Mouse (Mus musculus): Measurements from ENCODE around the gene Kbtbd4. TPM values are rescaled to one million over a fixed set of nuclear protein-coding genes. Genes with fewer than 3 reads are reported as not detected.
A peak's percentile ranks its signal among the peaks of the same experiment; 100 is the strongest.

Kbtbd4 gene
- polyA plus RNA-seq, 1 experiment from 2014 or later = 32.5 TPM

GRCm38 (mm10) chr2:90906721-90907120 is 2.2 kb downstream of the Kbtbd4 start:
- no peaks in the 10 kb centered on the region for H3K9me3 ChIP-seq (ENCODE audit: low read depth, low read length)
- no peak overlapping the region for H3K27ac ChIP-seq (ENCODE audit: low read depth)
- no peak for DNase-seq
- WGBS = 95% methylated on average over 2 of the region's 2 CpGs
- no peak overlapping the region for H3K9ac ChIP-seq
- no peaks in the 10 kb centered on the region for H3K27me3 ChIP-seq (ENCODE audit: insufficient read depth, low read length)
- peaks cover 61% of the 10 kb centered on the region for H3K36me3 ChIP-seq (ENCODE audit: insufficient read depth)
- no peak for TF ChIP-seq CTCF (IDR thresholded peaks at IDR 0.05; ENCODE audit: low read depth)
- peaks cover 5% of the 10 kb centered on the region; the same call in 1 of the 2 replicates for H3K4me1 ChIP-seq (ENCODE audit: insufficient read depth)
- H3K4me2 ChIP-seq = no peak overlapping the region
- ATAC-seq (ENCODE audit: insufficient read depth) = no peak
- no peak overlapping the region for H3K4me3 ChIP-seq (ENCODE audit: low read depth, low read length)

- no peak for TF ChIP-seq CTCF (IDR thresholded peaks at IDR 0.05; ENCODE audit: low read depth)
- Histone ChIP-seq H3K9ac (no peak overlapping the region), H3K9me3 (ENCODE audit: low read depth, low read length) (no peaks in the 10 kb centered on the region), H3K27me3 (ENCODE audit: insufficient read depth, low read length) (no peaks in the 10 kb centered on the region), H3K4me3 (ENCODE audit: low read depth, low read length) (no peak overlapping the region), H3K4me2 (no peak overlapping the region), H3K4me1 (ENCODE audit: insufficient read depth) (peaks cover 6% of the 10 kb centered on the region; the same call in 1 of the 2 replicates), H3K36me3 (ENCODE audit: insufficient read depth) (peaks cover 70% of the 10 kb centered on the region), H3K27ac (ENCODE audit: low read depth) (no peak overlapping the region)
- no peak for ATAC-seq (ENCODE audit: insufficient read depth)
- DNase-seq = no peak
- 71% methylated on average over 1 of the region's 1 CpGs for WGBS
Observed at GRCm38 (mm10) chr2:90910861-90911260, 6.3 kb downstream of the Kbtbd4 start.

- 73% methylated on average over 1 of the region's 1 CpGs for WGBS
- no peaks in the 10 kb centered on the region for H3K9me3 ChIP-seq (ENCODE audit: low read depth, low read length)
- H3K27ac ChIP-seq (ENCODE audit: low read depth) = no peak overlapping the region
- H3K4me1 ChIP-seq (ENCODE audit: insufficient read depth) = peaks cover 14% of the 10 kb centered on the region; the same call in 1 of the 2 replicates
- no peak overlapping the region for H3K4me2 ChIP-seq
- H3K36me3 ChIP-seq (ENCODE audit: insufficient read depth) = peaks cover 71% of the 10 kb centered on the region
- ATAC-seq (ENCODE audit: insufficient read depth) = no peak
- TF ChIP-seq CTCF (IDR thresholded peaks at IDR 0.05; ENCODE audit: low read depth) = no peak
- H3K27me3 ChIP-seq (ENCODE audit: insufficient read depth, low read length) = no peaks in the 10 kb centered on the region
- DNase-seq = no peak
- no peak overlapping the region for H3K9ac ChIP-seq
- H3K4me3 ChIP-seq (ENCODE audit: low read depth, low read length) = no peak overlapping the region
Observed at GRCm38 (mm10) chr2:90911668-90912067, 7.1 kb downstream of the Kbtbd4 start.

- H3K27me3 ChIP-seq (ENCODE audit: insufficient read depth, low read length) = no peaks in the 10 kb centered on the region
- no peak overlapping the region for H3K4me3 ChIP-seq (ENCODE audit: low read depth, low read length)
- no peak for TF ChIP-seq CTCF (IDR thresholded peaks at IDR 0.05; ENCODE audit: low read depth)
- peak; percentile 81 for DNase-seq
- peaks cover 56% of the 10 kb centered on the region for H3K36me3 ChIP-seq (ENCODE audit: insufficient read depth)
- ATAC-seq (ENCODE audit: insufficient read depth) = no peak
- H3K9ac ChIP-seq = peak overlapping the region; percentile 3; the same call in 1 of the 2 replicates
- H3K4me1 ChIP-seq (ENCODE audit: insufficient read depth) = peaks cover 16% of the 10 kb centered on the region; the same call in 1 of the 2 replicates
- no peaks in the 10 kb centered on the region for H3K9me3 ChIP-seq (ENCODE audit: low read depth, low read length)
- no peak overlapping the region for H3K27ac ChIP-seq (ENCODE audit: low read depth)
- WGBS = 61% methylated on average over 2 of the region's 2 CpGs
- no peak overlapping the region for H3K4me2 ChIP-seq
Observed at GRCm38 (mm10) chr2:90913671-90914070, 9.1 kb downstream of the Kbtbd4 start.

- Histone ChIP-seq H3K9me3 (ENCODE audit: low read depth, low read length) (no peaks in the 10 kb centered on the region), H3K4me2 (peak overlapping the region; percentile 93; the same call in 1 of the 2 replicates), H3K4me3 (ENCODE audit: low read depth, low read length) (peak overlapping the region; percentile 77; the same call in 1 of the 2 replicates), H3K27me3 (ENCODE audit: insufficient read depth, low read length) (no peaks in the 10 kb centered on the region), H3K27ac (ENCODE audit: low read depth) (no peak overlapping the region), H3K9ac (0 out of 2 replicates have a peak overlapping the region, but pooled peaks have one; percentile 94), H3K36me3 (ENCODE audit: insufficient read depth) (peaks cover 39% of the 10 kb centered on the region), H3K4me1 (ENCODE audit: insufficient read depth) (peaks cover 16% of the 10 kb centered on the region; the same call in 1 of the 2 replicates)
- WGBS = 80% methylated on average over 1 of the region's 1 CpGs
- TF ChIP-seq CTCF (IDR thresholded peaks at IDR 0.05; ENCODE audit: low read depth) = no peak
- no peak for ATAC-seq (ENCODE audit: insufficient read depth)
- no peak for DNase-seq
Observed at GRCm38 (mm10) chr2:90915516-90915915, 11.0 kb downstream of the Kbtbd4 start.

GRCm38 (mm10) chr2:90916560-90917232 is 12.2 kb downstream of the Kbtbd4 start:
- DNase-seq (no peak), ATAC-seq (ENCODE audit: insufficient read depth) (peak; percentile 25; the same call in 1 of the 2 replicates)
- no peak for TF ChIP-seq CTCF (IDR thresholded peaks at IDR 0.05; ENCODE audit: low read depth)

GRCm38 (mm10) chr2:90917233-90917998 is 12.9 kb downstream of the Kbtbd4 start:
- under 1% methylated on average over 73 of the region's 73 CpGs for WGBS
- no peaks in the 10 kb centered on the region for H3K27me3 ChIP-seq (ENCODE audit: insufficient read depth, low read length)
- peaks cover 22% of the 10 kb centered on the region for H3K36me3 ChIP-seq (ENCODE audit: insufficient read depth)
- peak; percentile 77 for DNase-seq
- no peaks in the 10 kb centered on the region for H3K9me3 ChIP-seq (ENCODE audit: low read depth, low read length)
- peak; percentile 91 for ATAC-seq (ENCODE audit: insufficient read depth)
- H3K4me3 ChIP-seq (ENCODE audit: low read depth, low read length) = peak overlapping the region; percentile 77
- no peak for TF ChIP-seq CTCF (IDR thresholded peaks at IDR 0.05; ENCODE audit: low read depth)
- peaks cover 16% of the 10 kb centered on the region; the same call in 1 of the 2 replicates for H3K4me1 ChIP-seq (ENCODE audit: insufficient read depth)
- H3K4me2 ChIP-seq = peak overlapping the region; percentile 93
- H3K27ac ChIP-seq (ENCODE audit: low read depth) = peak overlapping the region; percentile 94
- H3K9ac ChIP-seq = peak overlapping the region; percentile 94

More at GRCm38 (mm10) chr2:90916560-90917232, 12.2 kb downstream of the Kbtbd4 start:
- Histone ChIP-seq H3K9ac (peak overlapping the region; percentile 94), H3K4me2 (peak overlapping the region; percentile 93), H3K36me3 (ENCODE audit: insufficient read depth) (peaks cover 28% of the 10 kb centered on the region), H3K9me3 (ENCODE audit: low read depth, low read length) (no peaks in the 10 kb centered on the region), H3K4me1 (ENCODE audit: insufficient read depth) (peaks cover 16% of the 10 kb centered on the region; the same call in 1 of the 2 replicates), H3K27ac (ENCODE audit: low read depth) (peak overlapping the region; percentile 94), H3K27me3 (ENCODE audit: insufficient read depth, low read length) (no peaks in the 10 kb centered on the region), H3K4me3 (ENCODE audit: low read depth, low read length) (peak overlapping the region; percentile 77)
- 17% methylated on average over 7 of the region's 7 CpGs for WGBS
